Mouse (Mus musculus) heart, embryonic 11.5 days (tissue): Measurements from ENCODE around the gene Vmn1r86. TPM values are rescaled to one million over a fixed set of nuclear protein-coding genes. Genes with fewer than 3 reads are reported as not detected.
"Not testable (repeated sequence)": the region's sequence is repeated elsewhere in the genome, so short reads cannot be mapped to it uniquely, and the experiment has no call there.

Experiments
- ATAC-seq: fragments of 200-750 bp; cut with Nextera tagmentation; replicated peaks from 2 replicates; pipeline ENCODE4 v1.8.0; 2017; ENCODE audit warnings: moderate library complexity; ENCODE audit not compliant: insufficient number of reproducible peaks, low FRiP score, low TSS enrichment
- H3K27ac ChIP-seq: fragments of 300-500 bp; sonication (generic); 2 replicates; pipeline ENCODE4 v1.5.1; 2014; ENCODE audit warnings: mild to moderate bottlenecking, low read depth, low read length
- H3K27me3 ChIP-seq: fragments of 300-500 bp; sonication (generic); 2 replicates; pipeline ENCODE4 v1.6.1; 2014; ENCODE audit warnings: mild to moderate bottlenecking, low read length, mixed read lengths; ENCODE audit not compliant: control insufficient read depth, insufficient read depth
- H3K36me3 ChIP-seq: fragments of 300-500 bp; sonication (generic); 2 replicates; pipeline ENCODE4 v1.6.1; 2014; ENCODE audit warnings: mild to moderate bottlenecking, low read length, moderate library complexity, mixed read lengths; ENCODE audit not compliant: control insufficient read depth, insufficient read depth
- H3K4me1 ChIP-seq: fragments of 300-500 bp; sonication (generic); 2 replicates; pipeline ENCODE4 v1.6.1; 2014; ENCODE audit warnings: low read length; ENCODE audit not compliant: control insufficient read depth, insufficient read depth
- H3K4me2 ChIP-seq: fragments of 300-500 bp; sonication (generic); 2 replicates; pipeline ENCODE4 v1.6.1; 2014; ENCODE audit warnings: mild to moderate bottlenecking, moderate library complexity
- H3K4me3 ChIP-seq: fragments of 300-500 bp; sonication (generic); 2 replicates; pipeline ENCODE4 v1.5.1; 2014; ENCODE audit warnings: low read depth, low read length
- H3K9ac ChIP-seq: fragments of 300-500 bp; sonication (generic); 2 replicates; pipeline ENCODE4 v1.6.1; 2014; ENCODE audit warnings: mild to moderate bottlenecking, low read depth, low read length, moderate library complexity
- H3K9me3 ChIP-seq: fragments of 300-500 bp; sonication (generic); replicated peaks from 2 replicates; pipeline ENCODE4 v1.6.1; 2016; ENCODE audit warnings: low read length; ENCODE audit not compliant: control insufficient read depth
- WGBS: fragments of 180-500 bp; shearing (Covaris S2); extraction: QIAGEN DNeasy Blood & Tissue Kit; methylation state at CpG from one replicate; pipeline ENCODE4 v1.1.7; 2014; ENCODE audit not compliant: insufficient replicate concordance; 5-methylcytosine and 5-hydroxymethylcytosine counted together
- polyA plus RNA-seq: library from polyadenylated mRNA; unstranded; fragments of >200 nt; fragmentation: Nextera tagmentation; extraction: Ambion mirVana; gene quantifications from 2 replicates; pipeline ENCODE4 v1.2.1, GENCODE M21; 2014

Gene Vmn1r86
- not detected in 2 replicates for polyA plus RNA-seq

- H3K4me2 ChIP-seq: no peak within 1 kb of the TSS
- H3K4me3 ChIP-seq: no peak within 1 kb of the TSS
- no peaks in the 10 kb centered on the region for H3K9me3 ChIP-seq
- no peak within 1 kb of the TSS for H3K27ac ChIP-seq
- ATAC-seq: no peak
- no peaks in the 10 kb centered on the region for H3K4me1 ChIP-seq
- H3K36me3 ChIP-seq: no peaks in the 10 kb centered on the region
- H3K27me3 ChIP-seq: no peaks in the 10 kb centered on the region
- no peak within 1 kb of the TSS for H3K9ac ChIP-seq
These were observed at the start of gene Vmn1r86 for GRCm38 (mm10) chr7:13119817-13120216. Gene Vmn1r86 (minus strand): TSS chr7:13119917.

DNA sequence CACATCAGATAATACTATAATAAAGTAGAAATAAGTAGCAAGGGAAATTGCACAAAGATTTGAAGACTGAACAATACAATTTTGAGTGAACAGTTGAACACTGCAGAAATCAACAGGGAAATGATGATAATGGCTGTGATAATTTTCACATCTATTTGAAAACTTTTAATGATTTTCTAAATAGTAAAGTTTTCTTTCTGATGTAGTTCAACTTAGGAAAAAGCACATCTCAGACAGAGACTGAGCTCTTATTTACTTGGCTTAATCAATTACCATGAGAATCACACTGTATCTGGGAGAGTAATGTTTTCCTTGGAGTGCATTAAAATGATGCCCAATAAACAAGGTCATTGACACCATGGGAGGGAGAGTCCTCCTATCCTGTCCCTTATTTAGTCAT lies 39.6 kb upstream of the Vmn1r86 start, which contains the start of gene Vmn1r88:
Gene Vmn1r88, plus strand, starts transcription at position 301 of the 400 bp plus-strand sequence.
- ATAC-seq: no peak
- Histone ChIP-seq H3K4me1 (no peaks in the 10 kb centered on the region), H3K36me3 (no peaks in the 10 kb centered on the region), H3K27ac (no peak within 1 kb of the TSS), H3K9ac (no peak within 1 kb of the TSS), H3K27me3 (no peaks in the 10 kb centered on the region), H3K9me3 (no peaks in the 10 kb centered on the region), H3K4me3 (no peak within 1 kb of the TSS), H3K4me2 (no peak within 1 kb of the TSS)

GRCm38 (mm10) chr7:13140057-13140456 lies 20.3 kb upstream of the Vmn1r86 start, which contains the start of gene Vmn1r87:
Gene Vmn1r87 (minus strand): TSS chr7:13140157.
- Histone ChIP-seq H3K9me3 (no peaks in the 10 kb centered on the region), H3K4me3 (no peak within 1 kb of the TSS), H3K4me1 (no peaks in the 10 kb centered on the region), H3K27me3 (no peaks in the 10 kb centered on the region), H3K27ac (no peak within 1 kb of the TSS), H3K36me3 (no peaks in the 10 kb centered on the region), H3K9ac (no peak within 1 kb of the TSS), H3K4me2 (no peak within 1 kb of the TSS)
- no peak for ATAC-seq
- 71% methylated on average over 1 of the region's 1 CpGs for WGBS

- Histone ChIP-seq H3K4me1 (no peaks in the 10 kb centered on the region), H3K27ac (no peak overlapping the region), H3K27me3 (no peaks in the 10 kb centered on the region), H3K36me3 (no peaks in the 10 kb centered on the region), H3K4me2 (no peak overlapping the region), H3K9ac (no peak overlapping the region), H3K4me3 (no peak overlapping the region), H3K9me3 (no peaks in the 10 kb centered on the region)
- ATAC-seq: no peak
These were observed 17.6 kb upstream of the Vmn1r86 start for GRCm38 (mm10) chr7:13137340-13137739.

- 89% methylated on average over 2 of the region's 2 CpGs for WGBS
- no peaks in the 10 kb centered on the region for H3K4me1 ChIP-seq
These were observed 12.1 kb upstream of the Vmn1r86 start for GRCm38 (mm10) chr7:13131856-13132255.

DNA sequence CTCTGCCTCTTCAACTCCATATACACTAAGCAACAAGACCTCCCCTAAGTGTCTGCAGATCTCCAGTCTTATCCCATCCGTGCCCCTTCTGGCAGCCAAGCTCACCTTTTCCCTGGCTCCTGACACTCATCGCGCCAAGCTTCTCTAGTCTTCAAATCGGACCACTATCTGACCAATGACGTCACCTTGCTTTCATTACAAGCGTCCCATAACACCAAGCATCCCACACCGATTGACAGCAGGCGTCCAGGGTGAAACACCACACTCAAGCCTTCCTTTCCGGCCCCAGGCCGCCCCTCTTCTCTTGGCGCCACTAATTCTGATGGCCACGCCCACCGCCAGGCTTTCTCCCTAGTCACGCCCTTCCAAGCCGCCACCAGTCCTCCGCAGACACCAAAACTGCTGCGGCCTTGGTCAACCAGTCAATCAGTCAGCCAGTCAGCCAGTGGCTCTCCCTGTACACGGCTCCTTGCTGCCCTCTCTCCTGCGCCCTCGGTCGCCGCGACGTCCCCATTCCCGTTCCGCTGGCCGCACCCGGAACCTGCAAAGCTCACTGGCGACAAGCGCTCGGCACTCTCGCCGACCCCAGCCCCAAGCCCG lies 3.9 kb upstream of the Vmn1r86 start:
- ATAC-seq: peak; percentile 91
- peak overlapping the region; percentile 22; the same call in 1 of the 2 replicates for H3K4me3 ChIP-seq

More at GRCm38 (mm10) chr7:13131856-13132255, 12.1 kb upstream of the Vmn1r86 start:
- Histone ChIP-seq H3K9ac (no peak overlapping the region), H3K4me2 (no peak overlapping the region), H3K4me3 (no peak overlapping the region), H3K27ac (no peak overlapping the region), H3K36me3 (no peaks in the 10 kb centered on the region), H3K27me3 (no peaks in the 10 kb centered on the region), H3K9me3 (no peaks in the 10 kb centered on the region)
- ATAC-seq: no peak

DNA sequence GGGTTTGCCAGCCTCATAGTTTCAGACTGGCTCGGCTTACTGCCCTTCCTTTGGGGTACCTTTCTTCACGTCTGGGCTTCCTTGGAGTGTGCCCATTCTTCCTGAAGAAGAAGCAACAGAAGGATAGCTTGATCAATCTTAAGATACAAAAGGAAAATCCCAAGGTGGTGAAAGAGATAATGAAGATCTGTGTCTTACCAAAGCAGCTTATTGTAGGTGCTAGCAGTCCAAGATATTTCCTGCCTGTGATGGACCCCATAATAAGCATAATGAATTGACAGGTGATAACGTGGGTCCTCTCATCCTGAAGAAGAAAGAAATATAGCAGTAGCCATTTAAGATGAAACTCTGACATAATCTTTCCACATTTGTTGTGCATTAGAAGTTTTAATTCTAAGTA lies 24.6 kb downstream of the Vmn1r86 start, which contains the start of gene Vmn1r85:
Gene Vmn1r85, minus strand, starts transcription at position 101 of the 400 bp plus-strand sequence.
- H3K4me2 ChIP-seq: no peak within 1 kb of the TSS
- WGBS: 55% methylated on average over 3 of the region's 3 CpGs
- no peak within 1 kb of the TSS for H3K9ac ChIP-seq
- H3K9me3 ChIP-seq: no peaks in the 10 kb centered on the region
- ATAC-seq: no peak
- no peak within 1 kb of the TSS for H3K27ac ChIP-seq
- H3K36me3 ChIP-seq: no peaks in the 10 kb centered on the region
- H3K27me3 ChIP-seq: no peaks in the 10 kb centered on the region
- no peaks in the 10 kb centered on the region for H3K4me1 ChIP-seq
- no peak within 1 kb of the TSS for H3K4me3 ChIP-seq

More for the DNA sequence above, 3.9 kb upstream of the Vmn1r86 start:
- H3K36me3 ChIP-seq, H3K9me3 ChIP-seq, H3K27me3 ChIP-seq, H3K4me1 ChIP-seq, H3K9ac ChIP-seq, H3K27ac ChIP-seq: not testable (repeated sequence)
- 2% methylated on average over 13 of the region's 34 CpGs for WGBS
- H3K4me2 ChIP-seq: peak overlapping the region; percentile 45

DNA sequence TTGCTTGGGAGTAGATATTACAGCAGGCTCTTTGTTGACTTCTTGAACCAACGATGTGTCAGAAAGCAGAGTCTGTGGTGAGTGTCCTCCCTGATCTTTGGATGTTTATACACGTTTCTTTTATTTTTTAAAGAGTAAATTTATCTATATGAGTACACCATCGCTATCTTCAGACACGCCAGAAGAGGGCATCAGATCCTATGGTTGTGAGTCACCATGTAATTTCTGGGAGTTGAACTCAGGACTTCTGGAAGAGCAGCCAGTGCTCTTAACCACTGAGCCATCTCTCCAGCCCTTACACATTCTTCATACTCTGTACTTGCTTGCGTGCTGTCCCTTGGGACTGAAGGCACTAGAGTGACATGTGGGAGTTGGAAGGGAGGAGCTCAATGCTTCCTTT lies 47.4 kb downstream of the Vmn1r86 start:
- 46% methylated on average over 5 of the region's 5 CpGs for WGBS
- ATAC-seq: no peak

GRCm38 (mm10) chr7:13063399-13063798 lies 56.3 kb downstream of the Vmn1r86 start:
- not testable (repeated sequence) for ATAC-seq, H3K4me1 ChIP-seq, H3K27me3 ChIP-seq, H3K4me2 ChIP-seq, H3K27ac ChIP-seq, H3K4me3 ChIP-seq, H3K9me3 ChIP-seq, H3K36me3 ChIP-seq, H3K9ac ChIP-seq
- 52% methylated on average over 2 of the region's 2 CpGs for WGBS

More for the DNA sequence above, 47.4 kb downstream of the Vmn1r86 start:
- H3K4me1 ChIP-seq: no peaks in the 10 kb centered on the region
- no peaks in the 10 kb centered on the region for H3K27me3 ChIP-seq
- no peak overlapping the region for H3K4me2 ChIP-seq
- H3K27ac ChIP-seq: no peak overlapping the region
- no peak overlapping the region for H3K4me3 ChIP-seq
- H3K9ac ChIP-seq: no peak overlapping the region
- no peaks in the 10 kb centered on the region for H3K36me3 ChIP-seq
- no peaks in the 10 kb centered on the region for H3K9me3 ChIP-seq
